Mouse (Mus musculus): ENCODE measurements around the gene Cog1.

DNA sequence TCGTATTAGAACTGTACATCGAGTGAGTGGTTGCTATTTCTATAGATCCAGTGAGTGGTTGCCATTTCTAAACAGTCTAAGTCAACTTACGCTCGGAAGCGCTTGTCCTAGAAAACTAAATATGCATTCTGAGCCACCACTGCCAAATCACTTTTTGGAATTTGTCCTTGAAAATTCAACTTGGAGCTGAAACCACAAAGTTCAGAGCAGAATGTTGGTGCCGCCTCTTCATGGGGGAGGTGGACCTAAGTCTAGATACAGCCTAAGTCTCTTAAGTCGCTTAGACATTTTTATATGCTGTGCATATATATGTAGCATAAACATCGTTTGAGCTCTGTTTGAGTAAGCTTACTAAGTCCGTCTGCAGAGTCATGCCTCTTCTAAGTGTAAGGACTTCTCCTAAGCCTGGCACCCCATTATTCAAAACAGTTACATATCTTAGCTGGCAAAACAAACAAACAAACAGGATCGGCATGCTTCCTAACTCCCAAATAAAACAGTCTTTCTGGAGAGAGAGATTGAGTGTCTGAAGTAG is 37.8 kb upstream of the Cog1 start:
- TF ChIP-seq CHD2 (IDR thresholded peaks at IDR 0.05; ENCODE audit: low read depth, low read length) (no peak), MAFK (IDR thresholded peaks at IDR 0.05; ENCODE audit: insufficient read depth, low read depth, low read length) (no peak)
